Mouse (Mus musculus) left cerebral cortex, adult 8-10 months (tissue): ENCODE measurements around the gene Thap3. TPM values are rescaled to one million over a fixed set of nuclear protein-coding genes. Genes with fewer than 3 reads are reported as not detected.

Experiments
- DNase-seq, 2 experiments: peaks; one replicate each; pipeline ENCODE4 v3.0.0; 2022; ENCODE audit warnings: low spot score in 2 of 2
- total RNA-seq, 4 experiments: library from RNA; stranded (reverse); gene quantifications; 2 replicates each; pipeline ENCODE4 v1.2.4; 2022

The Thap3 gene
- total RNA-seq, 4 experiments from 2014 or later: 17.5 to 27.0 (median 24.0) TPM

DNA sequence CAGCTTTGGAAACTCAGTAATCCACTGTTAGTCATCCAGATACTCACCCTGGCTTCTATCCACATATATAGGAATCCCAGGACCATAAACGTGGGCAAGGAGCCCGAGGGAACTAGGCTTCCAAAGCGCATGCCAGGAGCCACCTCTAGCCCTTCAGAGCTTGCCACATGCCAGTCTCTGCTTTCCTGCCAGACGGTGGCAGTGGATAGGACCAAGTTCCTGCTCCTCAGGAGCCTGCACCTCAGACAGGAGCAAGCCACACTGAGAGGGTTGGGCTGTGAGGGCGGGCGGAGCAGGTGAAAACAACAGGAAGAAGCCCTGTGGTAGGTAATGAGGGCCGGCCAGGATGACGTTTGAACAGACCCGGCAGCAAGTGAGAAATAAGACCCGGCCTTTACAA is 2.9 kb downstream of the Thap3 start:
- no peak for DNase-seq

DNA sequence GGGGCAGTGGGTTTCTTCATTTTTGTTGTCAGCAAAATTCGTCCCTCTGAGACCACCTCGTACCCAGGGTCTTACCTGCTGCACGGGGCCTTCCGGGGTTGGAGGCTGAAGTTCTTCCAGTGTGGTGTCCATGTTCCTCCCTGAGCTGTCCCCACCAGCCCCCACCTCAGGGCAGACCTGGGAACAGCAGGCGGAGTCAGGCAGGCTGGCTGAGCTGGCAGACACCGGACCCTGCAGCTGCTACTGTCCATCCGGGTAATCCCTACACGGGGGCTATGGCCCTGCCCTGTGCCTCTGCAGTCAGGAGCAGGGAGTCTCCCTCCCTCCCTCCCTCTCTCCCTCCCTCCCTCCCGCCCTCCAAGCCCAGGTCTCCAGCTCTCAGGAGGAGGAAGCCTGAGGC is 5.2 kb downstream of the Thap3 start:
- no peak for DNase-seq

DNA sequence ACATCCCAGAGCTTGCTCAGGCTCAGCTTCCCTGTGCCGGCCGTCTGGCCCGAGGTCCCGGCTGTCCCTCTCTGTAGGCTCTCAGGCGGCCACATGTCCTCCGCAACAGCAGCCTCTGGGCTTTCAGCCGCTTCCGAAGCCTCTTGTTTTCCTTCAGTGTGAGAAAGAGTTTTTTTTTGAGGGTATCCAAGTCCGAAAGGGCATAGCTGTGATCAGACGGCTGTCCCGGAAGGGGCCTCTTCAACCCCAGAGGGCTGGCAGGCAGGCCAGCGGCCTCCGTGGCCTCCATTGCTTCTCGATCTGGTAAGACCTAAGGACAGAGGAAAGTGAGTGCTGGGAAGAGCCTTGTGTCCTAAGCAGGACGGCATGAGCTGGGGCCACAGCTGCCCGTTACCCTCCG is 5.8 kb downstream of the Thap3 start:
- DNase-seq: no peak

DNA sequence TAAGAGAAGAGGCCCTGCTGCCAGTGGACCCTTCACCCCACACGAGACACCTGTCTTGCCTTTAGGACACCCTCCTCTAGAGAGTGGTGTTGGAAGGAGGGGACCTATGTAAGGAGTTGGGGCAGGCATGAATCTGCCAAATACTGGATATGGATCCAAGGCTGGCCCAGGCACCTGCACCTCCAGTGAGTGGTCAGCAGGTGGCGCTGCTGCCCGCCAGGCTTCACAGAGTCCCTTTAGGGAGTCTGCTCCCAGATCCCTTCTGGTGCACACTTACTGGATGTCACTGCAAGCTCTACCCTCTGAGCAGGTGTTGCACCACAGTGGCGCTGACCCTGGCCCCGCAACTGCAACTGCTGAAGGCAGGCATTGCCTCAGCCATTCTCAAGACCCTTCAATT is 7.4 kb downstream of the Thap3 start:
- DNase-seq: peak; percentile 64 to 71

DNA sequence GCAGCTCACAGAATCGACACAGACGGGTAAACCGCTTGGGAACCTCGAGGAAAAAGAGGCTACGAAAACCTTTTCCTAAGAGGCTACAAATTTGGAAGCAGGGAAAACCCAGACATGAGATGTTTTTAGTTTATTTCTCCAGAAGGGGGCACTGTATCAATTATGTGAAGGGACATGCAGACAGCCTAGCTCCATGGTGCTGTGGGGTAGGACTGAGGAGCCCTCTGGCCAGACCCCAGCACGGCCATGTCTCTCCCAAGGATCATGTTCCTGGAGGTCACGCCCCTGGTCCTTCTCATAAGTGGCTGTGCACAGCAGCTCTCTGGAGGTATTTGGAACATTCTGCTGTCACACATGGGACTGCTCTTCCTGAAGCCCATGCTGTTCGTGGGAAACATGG is 8.1 kb downstream of the Thap3 start:
- no peak for DNase-seq

DNA sequence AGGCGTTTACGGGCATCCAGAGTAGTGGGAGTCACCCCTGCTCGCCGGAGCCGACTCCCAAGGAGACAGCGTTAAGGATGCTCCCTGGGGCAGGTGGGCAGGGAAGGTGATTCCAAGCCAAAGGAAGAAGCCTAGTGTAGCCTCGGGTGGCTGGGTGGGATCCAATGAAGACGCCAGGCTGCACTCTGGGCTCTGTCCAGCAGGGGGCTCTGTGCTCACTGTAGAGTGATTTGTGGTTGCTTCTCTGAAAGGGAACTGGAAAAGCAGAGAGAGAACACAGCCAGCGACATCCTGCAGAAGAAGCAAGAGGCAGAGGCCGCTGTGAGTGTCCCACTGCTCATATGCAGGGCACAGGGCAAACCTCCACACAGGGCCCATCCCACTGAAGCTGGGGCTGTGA is 11.0 kb downstream of the Thap3 start:
- DNase-seq: peak; percentile 60 to 94

DNA sequence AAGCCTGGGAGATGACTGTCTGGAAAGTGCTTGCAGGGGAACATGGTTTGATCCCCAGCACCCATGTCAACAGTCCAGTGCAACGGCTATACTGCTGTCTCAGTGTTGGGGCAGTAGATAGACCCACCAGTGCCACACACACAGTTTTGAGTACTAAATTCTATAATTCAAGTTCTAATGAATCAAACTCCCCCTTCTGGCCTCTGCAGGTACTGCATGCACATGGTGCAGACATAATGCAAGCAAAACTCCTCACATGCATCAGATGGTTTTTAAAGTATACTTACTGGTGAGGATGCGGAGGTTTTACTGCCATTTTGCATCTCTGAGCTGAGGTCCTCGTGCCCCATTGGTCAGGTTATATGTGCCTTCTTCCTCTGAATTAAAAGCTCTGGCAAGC is 13.4 kb downstream of the Thap3 start:
- no peak for DNase-seq

DNA sequence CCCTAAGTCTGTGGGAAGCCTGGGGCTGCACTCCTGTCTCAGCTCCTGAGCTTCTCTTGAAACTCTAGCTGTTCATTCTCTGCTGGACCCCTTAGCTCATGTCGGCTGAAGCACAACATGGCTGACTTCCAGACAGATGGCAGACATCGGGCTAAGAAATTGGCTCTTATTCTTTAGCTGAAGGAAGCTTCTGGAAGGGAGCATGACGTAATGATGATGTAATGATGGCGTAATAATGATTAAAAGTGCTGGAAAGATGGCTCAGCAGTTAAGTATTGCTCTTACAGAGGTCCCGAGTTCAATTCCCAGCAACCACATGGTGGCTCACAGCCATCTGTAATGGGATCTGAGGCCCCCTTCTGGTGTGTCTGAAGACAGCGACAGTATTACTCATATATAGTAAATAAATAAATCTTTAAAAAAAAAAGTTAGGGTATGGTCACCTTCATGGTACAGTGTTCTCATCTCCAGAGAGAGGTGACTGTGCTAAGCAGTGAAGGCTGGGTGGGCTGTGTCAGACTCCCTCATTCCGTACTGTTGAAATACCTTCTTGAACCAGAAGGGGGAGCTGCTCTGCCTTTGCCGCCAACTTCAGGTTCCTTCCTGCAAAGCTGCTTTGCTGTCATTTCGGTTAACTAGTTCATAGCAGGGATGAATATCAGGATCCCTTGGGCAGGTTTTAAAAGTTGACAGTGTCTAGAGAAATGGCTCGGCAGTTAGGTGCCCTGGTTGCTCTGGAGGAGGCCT is 16.4 kb downstream of the Thap3 start:
- no peak for DNase-seq

DNA sequence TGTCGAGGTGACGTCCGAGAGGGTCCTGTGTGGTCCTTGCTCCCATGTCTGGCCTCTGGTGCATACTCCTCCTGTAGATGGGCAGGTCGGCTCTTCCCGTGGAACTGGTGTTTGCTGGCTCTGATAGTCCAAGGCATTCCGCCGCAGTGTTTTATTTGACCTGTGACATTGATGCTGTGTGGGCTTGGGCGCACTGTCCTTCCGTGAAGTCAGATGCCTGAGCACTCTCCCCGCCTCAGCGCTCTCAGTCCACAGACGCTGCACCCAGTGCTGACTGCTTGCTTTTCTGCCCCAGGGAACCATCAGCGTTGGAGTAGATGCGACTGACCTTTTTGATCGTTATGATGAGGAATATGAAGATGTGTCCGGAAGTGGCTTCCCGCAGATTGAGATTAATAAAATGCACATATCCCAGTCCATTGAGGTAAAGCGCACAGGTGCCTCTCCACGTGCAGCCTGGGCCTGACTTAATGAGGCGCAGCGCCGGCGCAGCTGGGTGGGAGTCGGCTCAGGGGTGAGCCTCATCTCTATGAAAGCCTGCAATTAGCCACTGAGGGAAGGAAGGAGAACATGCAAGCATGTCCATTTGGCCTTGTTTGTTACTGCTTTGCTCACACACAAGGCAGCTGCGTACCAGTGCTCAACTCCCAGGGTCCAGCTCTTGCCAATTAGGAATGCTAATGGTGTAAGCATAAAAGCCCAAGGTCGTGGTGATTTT is 20.4 kb downstream of the Thap3 start:
- DNase-seq: no peak

DNA sequence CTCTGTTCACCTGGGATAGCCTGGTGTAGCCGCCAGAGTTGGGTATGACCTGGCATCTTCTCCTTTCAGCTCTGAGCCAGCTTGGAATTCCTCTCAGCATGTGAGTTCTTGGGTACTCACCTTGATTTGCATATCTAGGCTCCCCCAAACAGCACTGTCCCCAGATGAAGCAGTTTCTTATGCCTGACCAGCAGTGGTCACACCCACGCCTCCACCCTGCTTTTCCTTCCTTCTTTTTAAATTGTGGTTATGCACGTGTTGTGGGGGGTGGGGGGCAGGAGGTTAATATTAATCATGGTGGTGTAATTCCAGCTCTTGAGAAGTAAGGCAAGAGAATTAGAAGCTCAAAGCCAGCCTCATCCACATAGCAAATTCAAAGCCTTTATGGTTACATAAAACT is 26.0 kb downstream of the Thap3 start:
- no peak for DNase-seq

DNA sequence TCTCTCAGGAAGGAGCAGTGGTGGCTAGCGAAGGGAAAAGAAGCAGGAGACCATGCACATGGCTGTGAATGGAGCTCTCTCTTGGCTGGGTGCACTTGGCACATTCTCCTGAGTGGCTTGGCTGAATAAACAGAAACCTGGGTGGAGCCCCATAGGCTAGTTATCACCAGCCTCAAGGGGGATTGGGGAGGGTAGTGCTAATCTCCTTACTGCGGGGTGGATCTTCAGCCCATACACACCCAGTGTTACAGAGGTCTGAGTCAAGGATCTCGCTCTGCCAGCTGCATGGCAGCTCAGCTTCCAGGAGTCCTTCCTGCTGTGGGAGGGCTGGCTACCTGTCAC is 28.3 kb downstream of the Thap3 start:
- DNase-seq: no peak

DNA sequence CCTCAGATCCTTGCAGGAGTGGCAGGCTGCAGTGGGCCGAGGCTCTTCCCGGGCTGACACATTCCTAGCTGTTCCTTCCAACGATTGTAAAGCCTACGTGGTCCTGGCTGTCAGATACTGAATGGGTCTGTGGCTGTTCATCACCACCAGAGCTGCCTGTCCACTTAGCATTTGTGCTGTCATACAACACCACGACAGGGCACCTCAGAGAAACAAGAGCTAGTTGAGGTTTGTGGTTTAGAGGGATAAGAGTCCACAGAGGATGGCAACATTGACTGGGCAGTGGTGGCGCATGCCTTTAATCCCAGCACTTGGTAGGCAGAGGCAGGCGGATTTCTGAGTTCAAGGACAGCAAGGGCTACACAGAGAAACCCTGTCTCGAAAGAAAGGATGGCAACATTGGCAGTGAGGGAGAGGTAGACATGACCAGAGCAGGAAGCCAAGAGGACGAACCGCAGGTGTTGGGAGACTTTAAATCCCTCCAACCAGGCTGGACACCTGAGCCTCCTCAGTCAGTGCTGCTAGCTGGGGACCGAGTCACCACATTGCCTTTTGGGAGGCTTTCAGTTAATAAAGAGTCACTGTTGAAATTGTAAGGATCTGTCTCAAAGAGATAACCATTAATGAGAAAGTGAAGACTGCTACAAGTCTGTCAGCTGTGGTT is 28.8 kb downstream of the Thap3 start:
- no peak for DNase-seq

DNA sequence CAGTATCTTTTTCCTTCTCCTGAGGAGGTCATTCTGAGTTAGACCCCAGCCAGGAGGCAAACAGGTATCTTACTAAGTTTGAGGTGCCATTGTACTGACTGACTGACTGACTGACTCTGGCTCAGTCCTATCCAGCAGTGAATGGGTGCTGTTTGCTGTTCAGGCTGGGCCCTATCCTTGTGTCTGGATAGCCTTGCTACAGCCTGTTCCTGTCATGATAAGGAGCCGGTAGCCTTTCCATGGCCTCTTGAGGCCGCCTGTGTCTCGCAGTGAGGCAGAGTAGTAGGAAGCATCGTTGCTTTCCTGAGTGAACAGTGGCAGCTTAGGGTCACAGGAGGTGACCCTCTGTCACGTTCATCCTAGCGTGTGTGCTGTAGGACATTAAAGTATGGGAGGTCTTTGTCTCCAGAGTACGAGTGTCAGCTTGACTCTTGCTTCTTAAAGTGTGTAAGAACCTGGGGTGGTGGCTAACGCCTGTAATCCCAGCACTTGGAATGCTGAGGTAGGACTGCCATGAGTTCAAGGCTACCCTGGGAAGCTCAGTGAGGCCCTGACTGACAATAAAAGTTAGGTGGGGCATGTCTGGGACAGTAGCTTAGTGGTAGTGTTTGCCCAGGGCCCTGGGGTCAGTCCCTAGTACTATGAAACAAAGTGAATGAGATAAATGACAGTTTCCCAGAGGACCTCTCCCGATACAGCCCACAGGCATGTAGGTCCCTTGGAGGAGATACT is 31.0 kb downstream of the Thap3 start:
- no peak for DNase-seq

DNA sequence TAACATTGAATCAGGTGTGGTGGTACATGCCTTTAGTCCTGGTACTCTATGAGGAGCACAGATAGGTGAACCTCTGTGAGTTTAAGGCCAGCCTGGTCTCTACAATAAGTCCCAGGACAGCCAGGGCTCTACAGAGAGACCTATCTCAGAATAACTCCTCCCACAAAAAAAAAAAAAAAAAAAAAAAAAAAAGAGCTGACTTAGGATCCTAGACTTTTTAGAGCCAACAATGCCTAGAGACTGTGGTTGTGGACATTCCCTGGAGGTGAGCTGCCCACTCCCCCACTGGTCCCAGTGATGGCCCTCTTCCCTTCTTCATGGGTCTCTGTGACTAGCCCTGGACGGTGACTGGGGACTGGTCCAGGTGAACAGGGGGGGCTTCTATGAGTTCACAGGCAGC is 33.0 kb downstream of the Thap3 start:
- no peak for DNase-seq

DNA sequence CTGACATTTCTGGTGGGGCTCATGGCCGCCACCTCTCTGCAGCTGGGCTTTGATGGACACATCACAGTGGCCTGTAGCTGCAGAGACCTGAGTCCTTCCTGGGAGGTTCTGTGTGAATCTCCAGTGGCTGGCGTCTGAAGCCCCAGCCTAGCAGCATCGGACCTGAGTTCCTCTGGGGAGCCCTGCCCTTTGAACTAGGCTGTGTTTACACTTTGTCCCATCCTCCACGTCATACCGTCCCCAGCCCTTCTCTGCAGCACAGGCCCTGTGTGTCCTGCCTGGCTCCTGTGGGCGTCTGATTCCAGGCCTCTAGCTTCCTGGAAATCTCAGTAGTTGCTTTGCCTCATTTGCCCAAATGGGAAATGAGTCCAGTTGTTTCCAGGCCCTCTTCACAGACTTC is 35.6 kb downstream of the Thap3 start:
- no peak for DNase-seq

DNA sequence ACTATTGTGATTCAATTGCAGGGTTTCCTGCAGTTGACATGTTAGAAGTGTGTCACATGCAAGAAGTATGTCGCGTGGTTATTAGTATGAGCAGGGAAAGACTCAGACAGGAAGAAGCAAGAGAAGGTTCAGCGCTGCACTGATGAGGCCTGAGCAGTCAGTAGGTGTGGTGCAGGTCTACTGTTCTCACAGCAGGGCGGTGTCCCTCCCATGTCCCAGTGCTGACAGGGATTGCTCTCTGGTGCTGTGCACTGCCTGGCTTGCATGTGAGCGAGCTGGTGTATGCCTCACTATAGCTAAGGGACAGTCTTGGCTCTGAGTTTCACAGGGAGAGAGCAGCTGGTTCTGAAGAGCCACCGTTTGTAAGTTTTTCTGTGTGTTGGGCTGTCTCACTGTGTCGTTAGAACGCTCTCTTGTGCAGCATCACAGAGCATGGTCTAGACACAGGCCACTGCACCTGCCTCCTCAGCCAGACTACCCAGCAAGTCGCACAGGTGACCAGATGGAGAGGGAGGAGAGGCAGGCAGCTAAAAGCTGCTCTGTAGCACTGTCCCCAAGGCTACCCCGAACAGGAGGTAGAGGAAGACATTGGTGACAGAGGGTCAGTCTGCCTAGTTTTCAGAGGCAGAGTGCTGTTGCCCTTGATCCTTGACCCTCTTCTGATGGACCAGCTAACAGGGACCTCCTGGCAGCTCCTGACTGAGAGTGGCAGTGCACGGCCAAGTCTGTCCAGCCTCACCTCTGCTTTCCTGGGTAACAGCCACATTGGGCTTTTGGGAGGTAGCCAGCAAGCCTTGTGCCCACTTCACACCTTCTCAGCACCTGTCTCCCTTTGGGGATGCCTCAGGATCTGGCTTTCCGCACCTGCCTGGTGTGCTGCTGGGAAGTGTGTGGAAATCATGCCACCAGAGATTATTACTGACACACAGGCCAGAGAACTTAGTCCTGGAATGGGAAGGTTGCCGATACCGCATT is 40.0 kb downstream of the Thap3 start:
- no peak for DNase-seq

DNA sequence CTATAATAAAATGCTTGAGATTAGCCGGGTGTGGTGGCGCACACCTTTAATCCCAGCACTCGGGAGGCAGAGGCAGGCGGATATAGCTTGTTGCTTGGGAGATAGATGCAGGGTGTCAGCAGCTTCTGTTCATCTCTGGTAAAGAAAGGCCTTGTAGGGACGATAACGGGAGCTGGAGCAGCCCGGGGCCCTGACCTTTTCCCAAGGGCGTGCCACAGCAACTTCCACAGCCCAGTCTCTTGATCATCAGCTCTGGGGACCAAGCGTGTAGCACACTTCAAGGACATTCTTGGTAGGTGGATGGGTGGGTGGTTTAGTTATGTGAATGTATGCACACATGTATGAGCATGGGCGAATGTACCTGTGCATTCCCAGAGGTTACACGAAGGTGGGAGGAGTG is 42.6 kb downstream of the Thap3 start:
- DNase-seq: no peak

DNA sequence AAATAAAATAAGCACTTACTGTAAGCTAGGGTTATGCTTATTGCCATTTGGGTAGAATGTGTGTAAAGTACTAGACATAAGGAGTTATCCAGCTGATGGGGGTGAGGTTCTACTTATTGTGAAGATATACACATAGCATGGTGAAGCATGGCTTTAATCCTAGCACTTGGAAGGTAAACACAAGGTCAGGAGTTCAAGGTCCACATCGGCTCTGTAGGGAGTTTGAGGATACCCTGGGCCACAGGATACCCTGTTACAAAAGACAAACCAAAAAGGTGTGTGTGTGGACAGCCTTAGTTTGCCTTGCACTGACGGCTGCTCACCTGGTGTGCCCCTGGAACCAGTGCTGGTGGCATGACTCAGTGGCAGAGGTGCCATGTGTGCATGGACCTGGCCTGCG is 50.7 kb downstream of the Thap3 start:
- DNase-seq: no peak

DNA sequence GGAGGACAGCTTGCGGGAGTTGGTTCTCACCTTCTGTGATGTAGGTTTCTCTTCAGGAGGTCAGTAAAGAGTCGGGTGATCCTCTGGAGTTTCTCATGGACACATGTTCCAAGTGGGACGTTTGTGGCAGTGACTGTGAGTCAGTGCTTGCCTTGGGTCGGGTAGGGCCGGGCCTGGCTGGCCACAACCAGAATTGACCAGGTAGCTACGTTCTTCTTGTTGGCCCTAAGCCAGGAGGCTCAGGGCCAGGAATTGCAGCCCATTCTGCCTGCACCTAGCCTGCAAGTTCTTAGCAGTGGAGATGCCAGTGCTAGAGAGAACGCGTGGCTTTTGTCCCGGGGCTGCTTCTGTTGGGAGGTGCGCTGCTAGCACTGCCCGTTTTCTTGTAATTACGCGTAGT is 51.4 kb downstream of the Thap3 start:
- no peak for DNase-seq

DNA sequence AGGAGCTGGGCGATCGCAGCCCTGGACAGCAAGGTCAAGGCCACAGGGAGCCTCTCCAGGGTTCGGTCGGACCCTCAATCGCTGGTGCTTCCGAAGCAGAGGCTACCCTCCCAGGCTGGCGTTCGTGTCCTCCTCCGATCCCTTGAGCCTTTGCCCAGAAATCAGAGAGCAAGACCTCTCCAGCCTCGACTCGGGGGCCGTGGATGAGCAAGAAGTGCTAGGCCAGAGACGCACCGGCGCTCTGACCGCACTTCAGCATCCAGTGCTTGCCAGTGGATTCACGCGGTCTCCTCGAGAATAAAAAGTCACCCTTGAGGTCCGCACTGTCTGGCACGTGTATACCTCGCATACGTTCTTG is 54.6 kb downstream of the Thap3 start:
- DNase-seq: no peak
